Mouse (Mus musculus): ENCODE measurements around the gene Ptpn14. TPM values are rescaled to one million over a fixed set of nuclear protein-coding genes. Genes with fewer than 3 reads are reported as not detected.

Ptpn14 gene
- 17.8 and 19.5 TPM in 2 replicates for polyA plus RNA-seq (2012; rRNA removed)

GRCm38 (mm10) chr1:189727884-189728783 lies at the start of gene Ptpn14:
Ptpn14 (plus strand) TSS chr1:189728268.
- Histone ChIP-seq H3K4me1 (replicated peaks; ENCODE audit: control insufficient read depth, insufficient read depth, low read length) (peaks cover 27% of the 10 kb centered on the region), H3K4me3 (ENCODE audit: control insufficient read depth, insufficient read depth, low read length) (peak within 1 kb of the TSS; percentile 91), H3K27me3 (ENCODE audit: control insufficient read depth, insufficient read depth, low read length) (no peaks in the 10 kb centered on the region; the same call in 1 of the 2 replicates), H3K27ac (ENCODE audit: control insufficient read depth, insufficient read depth, low read length) (peak within 1 kb of the TSS; percentile 14; the same call in 1 of the 2 replicates), H3K36me3 (ENCODE audit: control insufficient read depth, insufficient read depth, low read length) (no peaks in the 10 kb centered on the region)
- WGBS = 1% methylated on average over 85 of the region's 98 CpGs
- TF ChIP-seq CTCF (IDR thresholded peaks at IDR 0.05; ENCODE audit: borderline replicate concordance, control insufficient read depth, extremely low read depth, insufficient read depth, low read length, poor library complexity) = 0 out of 2 replicates have a peak, but pooled peaks have one; percentile 41
- no peak for TF ChIP-seq POLR2A (IDR thresholded peaks at IDR 0.05; ENCODE audit: control insufficient read depth, extremely low read depth, insufficient read depth, low read length, poor library complexity)
- DNase-seq = peak; percentile 49

DNA sequence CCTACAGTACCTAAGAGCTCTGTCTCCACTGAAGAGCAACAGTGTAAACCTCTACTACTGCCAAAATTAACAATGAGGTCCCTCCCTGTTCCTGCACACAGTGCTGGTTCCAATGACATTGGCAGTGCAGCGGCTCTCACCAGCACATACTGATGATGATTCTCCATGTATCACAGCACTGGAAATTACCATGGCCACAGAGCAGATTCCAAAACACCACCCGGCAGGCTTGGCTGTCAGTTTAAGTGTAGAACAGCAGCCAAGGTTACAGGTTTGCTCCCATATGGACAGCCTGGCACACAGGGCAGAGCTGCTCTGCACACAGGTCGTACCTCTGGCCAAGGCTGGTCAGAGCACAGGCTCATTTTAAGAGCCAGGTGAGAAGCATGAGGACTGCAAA lies 48.5 kb upstream of the Ptpn14 start:
- Histone ChIP-seq H3K36me3 (ENCODE audit: control insufficient read depth, insufficient read depth, low read length) (peaks cover 83% of the 10 kb centered on the region), H3K4me3 (ENCODE audit: control insufficient read depth, insufficient read depth, low read length) (no peak overlapping the region)
- TF ChIP-seq POLR2A (IDR thresholded peaks at IDR 0.05; ENCODE audit: control insufficient read depth, extremely low read depth, insufficient read depth, low read length, poor library complexity) = no peak

DNA sequence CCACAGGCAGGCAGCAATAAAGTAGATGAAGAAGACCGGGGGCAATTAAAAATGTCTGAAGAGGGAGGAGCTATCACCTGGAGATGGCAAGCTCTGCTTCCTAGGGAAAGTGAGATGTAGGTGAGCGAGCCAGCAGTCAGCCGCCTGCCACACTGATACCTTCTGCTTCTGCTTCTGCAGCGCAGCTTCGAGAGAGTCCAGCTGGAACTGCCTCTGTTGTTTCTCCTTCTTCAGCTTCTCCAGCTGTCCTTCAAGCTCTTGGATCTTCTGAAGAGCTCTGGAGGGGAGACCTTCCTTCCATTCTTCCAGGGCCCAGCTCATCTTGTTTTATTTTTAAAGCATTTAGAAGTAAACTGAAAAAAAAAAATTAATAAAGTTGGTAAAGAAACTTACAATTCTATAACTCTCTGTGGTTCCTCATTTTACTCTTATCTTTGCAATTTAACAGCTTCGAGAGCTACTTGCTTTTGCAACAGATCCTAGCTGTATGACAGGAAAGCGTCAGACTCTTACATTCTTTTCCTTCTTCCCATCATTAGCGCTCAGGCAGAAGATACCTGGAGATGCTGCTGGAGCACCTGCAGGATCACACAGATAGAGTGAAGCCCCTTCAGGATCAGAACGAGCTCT lies 43.2 kb upstream of the Ptpn14 start:
- Histone ChIP-seq H3K36me3 (ENCODE audit: control insufficient read depth, insufficient read depth, low read length) (peaks cover 48% of the 10 kb centered on the region), H3K27me3 (ENCODE audit: control insufficient read depth, insufficient read depth, low read length) (no peaks in the 10 kb centered on the region), H3K27ac (ENCODE audit: control insufficient read depth, insufficient read depth, low read length) (no peak overlapping the region), H3K4me1 (replicated peaks; ENCODE audit: control insufficient read depth, insufficient read depth, low read length) (peaks cover 7% of the 10 kb centered on the region), H3K4me3 (ENCODE audit: control insufficient read depth, insufficient read depth, low read length) (no peak overlapping the region)
- 93% methylated on average over 9 of the region's 9 CpGs for WGBS
- no peak for DNase-seq
- no peak for TF ChIP-seq CTCF (IDR thresholded peaks at IDR 0.05; ENCODE audit: borderline replicate concordance, control insufficient read depth, extremely low read depth, insufficient read depth, low read length, poor library complexity)
- no peak for TF ChIP-seq POLR2A (IDR thresholded peaks at IDR 0.05; ENCODE audit: control insufficient read depth, extremely low read depth, insufficient read depth, low read length, poor library complexity)

More for the DNA sequence above, 48.5 kb upstream of the Ptpn14 start:
- DNase-seq = no peak
- 97% methylated on average over 3 of the region's 3 CpGs for WGBS
- no peak overlapping the region for H3K27ac ChIP-seq (ENCODE audit: control insufficient read depth, insufficient read depth, low read length)
- no peaks in the 10 kb centered on the region for H3K27me3 ChIP-seq (ENCODE audit: control insufficient read depth, insufficient read depth, low read length)
- no peaks in the 10 kb centered on the region for H3K4me1 ChIP-seq (replicated peaks; ENCODE audit: control insufficient read depth, insufficient read depth, low read length)

DNA sequence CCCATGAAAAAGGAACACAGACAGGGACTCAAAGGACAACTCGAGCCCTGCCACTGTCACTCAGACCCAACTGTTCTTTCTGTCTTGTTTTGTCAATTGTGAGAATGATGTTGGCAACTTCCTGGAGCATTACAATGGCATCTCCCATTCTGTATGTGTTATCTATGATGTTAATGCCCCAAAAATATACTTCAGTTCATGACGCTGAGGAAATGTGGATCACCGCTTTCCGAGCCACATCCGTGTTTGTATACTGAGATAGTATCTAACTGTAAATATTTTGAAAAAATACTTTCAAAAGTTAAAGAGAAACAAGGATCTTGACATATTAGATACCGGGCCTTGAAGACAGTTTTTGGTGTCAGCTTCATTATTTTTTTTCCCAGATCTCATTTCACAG lies 42.0 kb upstream of the Ptpn14 start:
- H3K27me3 ChIP-seq (ENCODE audit: control insufficient read depth, insufficient read depth, low read length) = no peaks in the 10 kb centered on the region
- no peak for DNase-seq
- H3K4me1 ChIP-seq (replicated peaks; ENCODE audit: control insufficient read depth, insufficient read depth, low read length) = peaks cover 7% of the 10 kb centered on the region
- 93% methylated on average over 6 of the region's 6 CpGs for WGBS
- no peak for TF ChIP-seq POLR2A (IDR thresholded peaks at IDR 0.05; ENCODE audit: control insufficient read depth, extremely low read depth, insufficient read depth, low read length, poor library complexity)
- no peak for TF ChIP-seq CTCF (IDR thresholded peaks at IDR 0.05; ENCODE audit: borderline replicate concordance, control insufficient read depth, extremely low read depth, insufficient read depth, low read length, poor library complexity)
- peaks cover 36% of the 10 kb centered on the region for H3K36me3 ChIP-seq (ENCODE audit: control insufficient read depth, insufficient read depth, low read length)
- H3K27ac ChIP-seq (ENCODE audit: control insufficient read depth, insufficient read depth, low read length) = no peak overlapping the region
- no peak overlapping the region for H3K4me3 ChIP-seq (ENCODE audit: control insufficient read depth, insufficient read depth, low read length)

DNA sequence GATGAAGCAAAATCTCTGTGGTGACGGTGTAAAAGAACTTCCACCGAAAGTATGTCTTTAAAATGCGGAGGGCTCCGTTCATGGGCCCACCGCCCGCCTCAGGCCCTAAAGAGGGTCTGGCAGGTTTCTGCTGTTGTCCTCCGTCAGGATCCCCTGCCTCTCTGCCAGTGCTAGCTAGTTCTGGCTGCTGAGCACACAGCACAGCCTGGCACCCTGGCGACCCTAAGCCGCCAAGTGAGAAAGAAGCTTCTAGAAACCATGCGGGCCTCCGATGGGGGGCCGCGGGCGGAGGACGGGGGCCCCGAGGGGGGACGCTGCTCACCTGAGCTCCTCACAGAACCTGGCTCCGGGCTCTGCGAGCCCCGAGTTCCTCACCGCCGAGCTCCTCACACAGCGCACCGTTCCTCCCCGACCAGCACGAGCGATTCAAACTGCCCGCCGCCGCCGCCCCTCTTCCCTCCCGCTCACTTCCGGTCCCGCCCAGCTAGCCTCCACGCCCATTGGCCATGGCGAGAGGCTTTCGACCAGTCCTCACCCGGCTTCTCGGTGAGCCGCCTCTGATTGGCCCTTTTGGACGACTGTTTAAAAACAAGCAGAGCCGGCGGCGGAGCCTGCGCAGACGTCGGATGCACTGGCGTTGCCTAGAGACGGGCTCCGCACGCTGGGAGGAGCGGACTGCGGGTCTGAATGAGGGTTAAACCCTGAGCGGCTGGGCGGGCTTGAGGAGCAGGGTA lies 40.2 kb upstream of the Ptpn14 start, which contains the start of gene Cenpf:
Cenpf (minus strand) TSS at position 433 of the 734 bp plus-strand sequence.
- no peaks in the 10 kb centered on the region for H3K27me3 ChIP-seq (ENCODE audit: control insufficient read depth, insufficient read depth, low read length)
- peaks cover 20% of the 10 kb centered on the region for H3K36me3 ChIP-seq (ENCODE audit: control insufficient read depth, insufficient read depth, low read length)
- WGBS = under 1% methylated on average over 55 of the region's 55 CpGs
- H3K4me1 ChIP-seq (replicated peaks; ENCODE audit: control insufficient read depth, insufficient read depth, low read length) = peaks cover 10% of the 10 kb centered on the region
- no peak within 1 kb of the TSS for H3K27ac ChIP-seq (ENCODE audit: control insufficient read depth, insufficient read depth, low read length)
- H3K4me3 ChIP-seq (ENCODE audit: control insufficient read depth, insufficient read depth, low read length) = peak within 1 kb of the TSS; percentile 47
- DNase-seq = peak; percentile 98
- peak; percentile 72; the same call in 1 of the 2 replicates for TF ChIP-seq CTCF (IDR thresholded peaks at IDR 0.05; ENCODE audit: borderline replicate concordance, control insufficient read depth, extremely low read depth, insufficient read depth, low read length, poor library complexity)
- peak; percentile 72; the same call in 1 of the 2 replicates for TF ChIP-seq POLR2A (IDR thresholded peaks at IDR 0.05; ENCODE audit: control insufficient read depth, extremely low read depth, insufficient read depth, low read length, poor library complexity)

DNA sequence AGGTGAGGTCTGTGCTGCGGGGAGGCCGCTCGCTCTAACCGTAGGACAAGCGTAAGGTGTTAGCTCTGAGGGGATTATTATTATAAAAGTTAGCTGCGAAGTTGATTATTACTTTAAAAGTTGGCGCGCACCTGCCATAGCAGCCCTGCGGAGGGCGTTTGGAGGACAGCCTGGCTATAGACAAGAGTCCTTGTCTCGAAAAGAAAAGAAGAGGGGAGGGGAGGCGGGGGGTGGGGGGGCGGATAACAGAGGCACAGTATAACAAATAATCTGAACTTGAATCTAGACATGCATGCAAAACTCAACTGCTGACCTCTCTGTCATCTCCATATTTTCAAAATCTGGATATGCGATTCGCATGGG lies 39.7 kb upstream of the Ptpn14 start:
- Histone ChIP-seq H3K27me3 (ENCODE audit: control insufficient read depth, insufficient read depth, low read length) (no peaks in the 10 kb centered on the region), H3K36me3 (ENCODE audit: control insufficient read depth, insufficient read depth, low read length) (peaks cover 16% of the 10 kb centered on the region), H3K27ac (ENCODE audit: control insufficient read depth, insufficient read depth, low read length) (no peak overlapping the region), H3K4me1 (replicated peaks; ENCODE audit: control insufficient read depth, insufficient read depth, low read length) (peaks cover 10% of the 10 kb centered on the region), H3K4me3 (ENCODE audit: control insufficient read depth, insufficient read depth, low read length) (peak overlapping the region; percentile 42)
- WGBS = 2% methylated on average over 15 of the region's 15 CpGs
- no peak for TF ChIP-seq POLR2A (IDR thresholded peaks at IDR 0.05; ENCODE audit: control insufficient read depth, extremely low read depth, insufficient read depth, low read length, poor library complexity)
- no peak for TF ChIP-seq CTCF (IDR thresholded peaks at IDR 0.05; ENCODE audit: borderline replicate concordance, control insufficient read depth, extremely low read depth, insufficient read depth, low read length, poor library complexity)
- DNase-seq = no peak

All from thymus, adult 2 months (tissue).